Mouse (Mus musculus) intestine, embryonic 16.5 days (tissue): ENCODE measurements at regions not wholly inside any gene's neighbourhood (a gene's known extent, or its start where the extent isn't known, plus 50 kb on each side); places are given as distances from the start of the nearest gene placed in this dataset.
A peak's percentile ranks its signal among the peaks of the same experiment; 100 is the strongest.

Experiments used
- ATAC-seq: fragments of 200-750 bp; cut with Nextera tagmentation; 2 replicates; pipeline ENCODE4 v1.8.0; 2017; ENCODE audit warnings: moderate TSS enrichment, moderate library complexity
- H3K27ac ChIP-seq: fragments of 300-500 bp; sonication (generic); 2 replicates; pipeline ENCODE4 v1.5.1; 2014; ENCODE audit warnings: mild to moderate bottlenecking, low read length
- H3K27me3 ChIP-seq: fragments of 300-500 bp; sonication (generic); replicated peaks from 2 replicates; pipeline ENCODE4 v1.6.1; 2014; ENCODE audit warnings: low read length, control low read depth, mixed read lengths; ENCODE audit not compliant: control insufficient read depth, insufficient read depth
- H3K36me3 ChIP-seq: fragments of 300-500 bp; sonication (generic); 2 replicates; pipeline ENCODE4 v1.6.1; 2014; ENCODE audit warnings: low read length, control low read depth; ENCODE audit not compliant: control insufficient read depth, insufficient read depth
- H3K4me1 ChIP-seq: fragments of 300-500 bp; sonication (generic); 2 replicates; pipeline ENCODE4 v1.6.1; 2014; ENCODE audit warnings: low read length, control low read depth, mixed read lengths; ENCODE audit not compliant: control insufficient read depth, insufficient read depth
- H3K4me2 ChIP-seq: fragments of 300-500 bp; sonication (generic); 2 replicates; pipeline ENCODE4 v1.6.1; 2014; ENCODE audit warnings: low read depth, low read length, control low read depth
- H3K4me3 ChIP-seq: fragments of 300-500 bp; sonication (generic); 2 replicates; pipeline ENCODE4 v1.5.1; 2014; ENCODE audit warnings: mild to moderate bottlenecking, low read length
- H3K9ac ChIP-seq: fragments of 300-500 bp; sonication (generic); 2 replicates; pipeline ENCODE4 v1.6.1; 2014; ENCODE audit warnings: low read depth, low read length
- H3K9me3 ChIP-seq: fragments of 300-500 bp; sonication (generic); 2 replicates; pipeline ENCODE4 v1.6.1; 2016; ENCODE audit warnings: low read length, control low read depth; ENCODE audit not compliant: control insufficient read depth
- WGBS: fragments of 180-500 bp; shearing (Covaris S2); extraction: QIAGEN DNeasy Blood & Tissue Kit; methylation state at CpG from one replicate; pipeline ENCODE4 v1.1.7; 2014; 5-methylcytosine and 5-hydroxymethylcytosine counted together

DNA sequence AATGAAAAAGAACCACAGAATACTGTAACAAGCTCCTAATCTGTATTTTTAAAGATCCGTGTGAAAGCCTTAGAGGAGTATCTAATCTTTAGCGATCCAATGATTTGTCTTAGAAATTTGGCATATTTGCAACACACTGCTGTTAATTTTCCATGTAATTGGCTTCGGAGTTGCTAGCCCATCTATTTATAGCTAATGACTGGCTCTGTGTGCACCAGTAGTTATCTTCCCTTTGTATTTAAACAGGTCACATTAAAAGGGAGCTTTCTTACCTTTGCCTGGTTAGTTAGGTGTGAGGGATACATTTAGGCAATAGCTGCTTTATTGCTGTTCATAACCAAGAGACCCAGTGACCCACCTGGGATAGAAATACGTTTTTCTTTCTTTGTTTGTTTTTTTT is 256.3 kb upstream of the Mme start:
- ATAC-seq, result no peak
- no peaks in the 10 kb centered on the region for H3K4me1 ChIP-seq
- no peak overlapping the region for H3K4me3 ChIP-seq
- H3K9ac ChIP-seq, result no peak overlapping the region
- no peaks in the 10 kb centered on the region for H3K9me3 ChIP-seq
- no peak overlapping the region for H3K4me2 ChIP-seq
- WGBS, result 63% methylated on average over 4 of the region's 4 CpGs
- H3K27ac ChIP-seq, result no peak overlapping the region
- no peaks in the 10 kb centered on the region for H3K36me3 ChIP-seq
- no peaks in the 10 kb centered on the region for H3K27me3 ChIP-seq

GRCm38 (mm10) chr3:62976906-62977305 is 264.4 kb upstream of the Mme start:
- Histone ChIP-seq H3K9me3 (no peaks in the 10 kb centered on the region), H3K4me2 (no peak overlapping the region), H3K4me3 (no peak overlapping the region), H3K27me3 (no peaks in the 10 kb centered on the region), H3K4me1 (no peaks in the 10 kb centered on the region), H3K36me3 (no peaks in the 10 kb centered on the region), H3K9ac (no peak overlapping the region), H3K27ac (no peak overlapping the region)
- ATAC-seq, result no peak
- WGBS, result 89% methylated on average over 1 of the region's 1 CpGs

GRCm38 (mm10) chr3:62963244-62963643 is 278.1 kb upstream of the Mme start:
- Histone ChIP-seq H3K27ac (no peak overlapping the region), H3K27me3 (no peaks in the 10 kb centered on the region), H3K4me2 (no peak overlapping the region), H3K9ac (no peak overlapping the region), H3K9me3 (no peaks in the 10 kb centered on the region), H3K4me1 (no peaks in the 10 kb centered on the region), H3K36me3 (no peaks in the 10 kb centered on the region), H3K4me3 (no peak overlapping the region)
- ATAC-seq, result no peak
- 36% methylated on average over 1 of the region's 1 CpGs for WGBS

- Histone ChIP-seq H3K27me3 (no peaks in the 10 kb centered on the region), H3K4me1 (no peaks in the 10 kb centered on the region), H3K4me3 (no peak overlapping the region), H3K9me3 (no peaks in the 10 kb centered on the region), H3K9ac (no peak overlapping the region), H3K27ac (no peak overlapping the region), H3K4me2 (no peak overlapping the region), H3K36me3 (no peaks in the 10 kb centered on the region)
- 32% methylated on average over 4 of the region's 4 CpGs for WGBS
- ATAC-seq, result no peak
Measured at GRCm38 (mm10) chr3:62962608-62963007, 278.7 kb upstream of the Mme start.

GRCm38 (mm10) chr3:62945356-62945755 is 296.0 kb upstream of the Mme start:
- Histone ChIP-seq H3K9ac (no peak overlapping the region), H3K27me3 (no peaks in the 10 kb centered on the region), H3K4me1 (no peaks in the 10 kb centered on the region), H3K36me3 (no peaks in the 10 kb centered on the region), H3K27ac (no peak overlapping the region), H3K9me3 (0 out of 2 replicates have a peak, but pooled peaks cover 2% of the 10 kb centered on the region), H3K4me2 (no peak overlapping the region), H3K4me3 (no peak overlapping the region)
- no peak for ATAC-seq

- H3K4me1 ChIP-seq, result no peaks in the 10 kb centered on the region
- no peak overlapping the region for H3K27ac ChIP-seq
- H3K4me3 ChIP-seq, result no peak overlapping the region
- no peaks in the 10 kb centered on the region for H3K9me3 ChIP-seq
- H3K9ac ChIP-seq, result no peak overlapping the region
- H3K4me2 ChIP-seq, result no peak overlapping the region
- H3K36me3 ChIP-seq, result no peaks in the 10 kb centered on the region
- H3K27me3 ChIP-seq, result no peaks in the 10 kb centered on the region
- 86% methylated on average over 1 of the region's 1 CpGs for WGBS
- ATAC-seq, result no peak
Measured at GRCm38 (mm10) chr3:62938601-62939000, 302.7 kb upstream of the Mme start.

DNA sequence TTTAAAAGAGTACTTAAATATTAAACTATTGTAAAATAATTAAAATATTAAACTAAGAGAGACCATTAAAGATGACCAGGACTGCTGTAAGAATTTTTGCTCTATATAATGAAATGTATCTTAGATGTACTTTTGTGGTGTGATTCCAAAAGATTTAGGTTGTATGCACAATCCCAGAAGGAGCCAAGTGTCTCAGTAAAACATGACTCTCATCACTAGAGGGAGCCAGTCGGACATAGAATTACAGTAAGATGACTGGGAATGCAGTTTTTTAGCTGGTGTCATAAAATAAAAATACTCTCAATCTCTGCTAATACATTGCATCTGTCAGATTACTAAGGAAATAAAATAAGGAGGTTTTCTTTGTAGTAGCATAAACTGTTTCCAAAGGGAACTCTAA is 316.9 kb upstream of the Mme start:
- Histone ChIP-seq H3K4me3 (no peak overlapping the region), H3K9ac (no peak overlapping the region), H3K27me3 (no peaks in the 10 kb centered on the region), H3K36me3 (no peaks in the 10 kb centered on the region), H3K9me3 (no peaks in the 10 kb centered on the region), H3K4me1 (no peaks in the 10 kb centered on the region), H3K27ac (no peak overlapping the region), H3K4me2 (no peak overlapping the region)
- ATAC-seq, result no peak
- WGBS, result 11% methylated on average over 1 of the region's 1 CpGs

DNA sequence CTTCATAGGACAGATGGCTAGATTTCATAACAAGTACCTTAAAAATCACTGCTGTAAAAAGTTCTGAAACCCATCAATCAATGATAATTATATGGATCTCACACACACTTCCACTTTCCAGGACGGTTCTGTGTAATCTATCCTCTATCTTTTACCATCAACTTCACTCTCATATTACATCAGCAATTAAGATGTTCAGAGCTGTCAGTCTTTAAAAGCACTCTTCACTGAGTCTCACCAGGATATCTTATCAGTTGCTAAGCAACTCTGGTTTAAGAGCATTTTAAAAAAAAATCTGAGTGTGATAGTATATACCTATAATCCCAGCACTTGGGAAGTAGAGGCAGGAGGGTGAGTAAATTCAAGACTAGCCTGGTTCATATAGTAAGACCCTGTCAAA is 312.0 kb upstream of the Gpr149 start:
- Histone ChIP-seq H3K4me1 (no peaks in the 10 kb centered on the region), H3K9ac (no peak overlapping the region), H3K9me3 (no peaks in the 10 kb centered on the region), H3K36me3 (no peaks in the 10 kb centered on the region), H3K27ac (no peak overlapping the region), H3K4me2 (no peak overlapping the region), H3K4me3 (no peak overlapping the region), H3K27me3 (no peaks in the 10 kb centered on the region)
- 32% methylated on average over 1 of the region's 1 CpGs for WGBS
- no peak for ATAC-seq

DNA sequence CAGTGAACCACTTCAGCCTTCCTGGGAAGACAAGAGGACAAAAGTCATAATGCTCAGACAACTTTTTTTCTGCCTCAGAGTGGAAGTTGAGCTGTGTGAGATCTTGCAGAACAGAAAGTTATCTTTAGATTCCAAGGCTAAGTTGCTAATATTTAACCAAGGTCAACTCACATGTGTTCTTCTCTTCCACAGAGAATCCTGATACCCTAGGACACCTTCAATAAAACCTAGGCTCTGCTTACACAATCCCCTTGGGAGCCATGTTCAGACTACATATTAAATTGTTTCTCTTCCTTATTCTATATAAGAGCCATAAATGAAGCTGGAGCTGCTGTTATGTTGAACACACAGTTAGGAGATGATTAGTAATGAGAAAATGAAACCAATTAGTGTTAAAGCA is 280.2 kb upstream of the Gpr149 start:
- no peaks in the 10 kb centered on the region for H3K9me3 ChIP-seq
- H3K27ac ChIP-seq, result peak overlapping the region; percentile 13
- ATAC-seq, result peak; percentile 95

GRCm38 (mm10) chr3:62882310-62883073 is 277.6 kb upstream of the Gpr149 start:
- Histone ChIP-seq H3K4me3 (no peak overlapping the region), H3K4me2 (no peak overlapping the region), H3K4me1 (peaks cover 2% of the 10 kb centered on the region; the same call in 1 of the 2 replicates), H3K9me3 (no peaks in the 10 kb centered on the region), H3K9ac (no peak overlapping the region), H3K27ac (peak overlapping the region; percentile 20; the same call in 1 of the 2 replicates), H3K27me3 (no peaks in the 10 kb centered on the region), H3K36me3 (no peaks in the 10 kb centered on the region)
- 62% methylated on average over 3 of the region's 3 CpGs for WGBS
- ATAC-seq, result peak; percentile 74

More for the DNA sequence above, 280.2 kb upstream of the Gpr149 start:
- no peak overlapping the region for H3K4me2 ChIP-seq
- H3K4me3 ChIP-seq, result no peak overlapping the region
- H3K27me3 ChIP-seq, result no peaks in the 10 kb centered on the region
- H3K36me3 ChIP-seq, result no peaks in the 10 kb centered on the region
- H3K9ac ChIP-seq, result no peak overlapping the region
- H3K4me1 ChIP-seq, result peaks cover 2% of the 10 kb centered on the region; the same call in 1 of the 2 replicates
